Mouse (Mus musculus): Measurements from ENCODE around the gene Ric8a. TPM values are rescaled to one million over a fixed set of nuclear protein-coding genes. Genes with fewer than 3 reads are reported as not detected.

Gene Ric8a
- total and polyA plus RNA-seq, 3 experiments = 52.3 to 63.4 TPM; not detected in 1

GRCm38 (mm10) chr7:140894031-140894430, 37.3 kb downstream of the Ric8a start:
- Histone ChIP-seq H3K27me3 (ENCODE audit: control insufficient read depth in 1 of 2, insufficient read depth in 2 of 2, low read length in 2 of 2) (no peaks in the 10 kb centered on the region), H3K4me1 (ENCODE audit: control insufficient read depth in 1 of 2, insufficient read depth in 2 of 2, low read length in 2 of 2) (peaks cover 0 to 7% of the 10 kb centered on the region in 2 experiments; a peak in 2 of 4 replicates), H3K9ac (ENCODE audit: control insufficient read depth, low read depth, low read length, poor library complexity, severe bottlenecking) (no peak overlapping the region), H3K79me2 (ENCODE audit: control insufficient read depth, insufficient read depth, low read length, poor library complexity) (no peaks in the 10 kb centered on the region), H3K4me3 (ENCODE audit: control insufficient read depth in 1 of 2, insufficient read depth in 1 of 2, low read depth in 2 of 2, low read length in 2 of 2) (no peak overlapping the region), H3K9me3 (replicated peaks; ENCODE audit: insufficient read depth, low read length) (no peaks in the 10 kb centered on the region), H3K27ac (ENCODE audit: control insufficient read depth, low read depth, low read length) (no peak overlapping the region), H3K36me3 (ENCODE audit: control insufficient read depth in 1 of 2, insufficient read depth in 2 of 2, low read length in 2 of 2) (peaks cover 3 to 10% of the 10 kb centered on the region in 2 experiments; a peak in 3 of 4 replicates)
- no peak for DNase-seq (ENCODE audit: low read depth, low spot score)
- no peak for TF ChIP-seq SMC3 (IDR thresholded peaks at IDR 0.05; ENCODE audit: low read depth, low read length)
- TF ChIP-seq MYB (IDR thresholded peaks at IDR 0.05; ENCODE audit: low read depth, low read length) = no peak
- TF ChIP-seq KAT2A (conservative IDR thresholded peaks at IDR 0.05; ENCODE audit: low read depth, low read length) = no peak
- no peak for TF ChIP-seq ZNF384 (IDR thresholded peaks at IDR 0.05; ENCODE audit: low read depth, low read length)
- TF ChIP-seq POLR2A (IDR thresholded peaks at IDR 0.05; ENCODE audit: control insufficient read depth in 1 of 2, insufficient read depth in 1 of 2, low read depth in 1 of 2, low read length in 2 of 2, poor library complexity in 1 of 2) = no peak
- TF ChIP-seq TAL1 (IDR thresholded peaks at IDR 0.05; ENCODE audit: low read length) = no peak
- TF ChIP-seq BHLHE40 (IDR thresholded peaks at IDR 0.05; ENCODE audit: borderline replicate concordance, low read depth, low read length) = no peak
- TF ChIP-seq JUND (IDR thresholded peaks at IDR 0.05; ENCODE audit: low read depth, low read length) = no peak
- TF ChIP-seq POLR2AphosphoS5 (IDR thresholded peaks at IDR 0.05; ENCODE audit: borderline replicate concordance, low read depth, low read length) = no peak
- TF ChIP-seq TCF12 (IDR thresholded peaks at IDR 0.05; ENCODE audit: low read depth, low read length) = no peak
- no peak for TF ChIP-seq ELF1 (IDR thresholded peaks at IDR 0.05; ENCODE audit: low read depth, low read length)
- no peak for TF ChIP-seq CHD1 (IDR thresholded peaks at IDR 0.05; ENCODE audit: low read depth, low read length)
- no peak for TF ChIP-seq MAZ (IDR thresholded peaks at IDR 0.05; ENCODE audit: low read depth, low read length)

- TF ChIP-seq MAZ (IDR thresholded peaks at IDR 0.05; ENCODE audit: low read depth, low read length) = no peak
- no peak for TF ChIP-seq TBP (IDR thresholded peaks at IDR 0.05; ENCODE audit: low read depth, low read length)
- TF ChIP-seq GABPA (IDR thresholded peaks at IDR 0.05; ENCODE audit: low read depth, low read length) = no peak
- TF ChIP-seq CHD2 (IDR thresholded peaks at IDR 0.05; ENCODE audit: low read length) = no peak
- TF ChIP-seq NELFE (IDR thresholded peaks at IDR 0.05; ENCODE audit: low read depth, low read length) = no peak
- TF ChIP-seq POLR2AphosphoS5 (IDR thresholded peaks at IDR 0.05; ENCODE audit: borderline replicate concordance, low read depth, low read length) = no peak
- TF ChIP-seq SMC3 (IDR thresholded peaks at IDR 0.05; ENCODE audit: low read depth, low read length) = no peak
- TF ChIP-seq POLR2AphosphoS2 (IDR thresholded peaks at IDR 0.05; ENCODE audit: low read length) = no peak
- no peak for TF ChIP-seq ETS1 (IDR thresholded peaks at IDR 0.05; ENCODE audit: low read depth, low read length)
- no peak for TF ChIP-seq NRF1 (IDR thresholded peaks at IDR 0.05; ENCODE audit: insufficient read depth, low read depth, low read length, poor library complexity, severe bottlenecking)
- no peak for TF ChIP-seq MYB (IDR thresholded peaks at IDR 0.05; ENCODE audit: low read depth, low read length)
- TF ChIP-seq ELF1 (IDR thresholded peaks at IDR 0.05; ENCODE audit: low read depth, low read length) = no peak
- no peak for TF ChIP-seq TCF12 (IDR thresholded peaks at IDR 0.05; ENCODE audit: low read depth, low read length)
- no peak for TF ChIP-seq USF2 (IDR thresholded peaks at IDR 0.05; ENCODE audit: borderline replicate concordance in 1 of 2, insufficient read depth in 1 of 2, low read depth in 1 of 2, low read length in 2 of 2)
- Histone ChIP-seq H3K27ac (ENCODE audit: control insufficient read depth, low read depth, low read length) (no peak overlapping the region), H3K4me3 (ENCODE audit: control insufficient read depth in 1 of 2, insufficient read depth in 1 of 2, low read depth in 2 of 2, low read length in 2 of 2) (no peak overlapping the region), H3K9ac (ENCODE audit: control insufficient read depth, low read depth, low read length, poor library complexity, severe bottlenecking) (no peak overlapping the region), H3K4me1 (ENCODE audit: control insufficient read depth in 1 of 2, insufficient read depth in 2 of 2, low read length in 2 of 2) (peaks cover 0 to 7% of the 10 kb centered on the region in 2 experiments; a peak in 2 of 4 replicates), H3K79me2 (ENCODE audit: control insufficient read depth, insufficient read depth, low read length, poor library complexity) (no peaks in the 10 kb centered on the region), H3K27me3 (ENCODE audit: control insufficient read depth in 1 of 2, insufficient read depth in 2 of 2, low read length in 2 of 2) (no peaks in the 10 kb centered on the region), H3K36me3 (ENCODE audit: control insufficient read depth in 1 of 2, insufficient read depth in 2 of 2, low read length in 2 of 2) (peaks cover 3 to 5% of the 10 kb centered on the region in 2 experiments; a peak in 3 of 4 replicates), H3K9me3 (replicated peaks; ENCODE audit: insufficient read depth, low read length) (no peaks in the 10 kb centered on the region)
- DNase-seq (ENCODE audit: low read depth, low spot score) = no peak
Measured at GRCm38 (mm10) chr7:140894611-140895010, 37.9 kb downstream of the Ric8a start.
